Mouse (Mus musculus): ENCODE data around the gene Zfp871. TPM values are rescaled to one million over a fixed set of nuclear protein-coding genes. Genes with fewer than 3 reads are reported as not detected.

Gene Zfp871
- total RNA-seq (2021) = 10 to 100 TPM; 36.0 to 40.5 TPM
- long read RNA-seq, experiment 1, full-length matches to known transcripts = 1 of 1 reads
- long read RNA-seq, experiment 1, partial matches to known transcripts = 0 of 1 reads
- long read RNA-seq, experiment 1, other reads (novel, unspliced or antisense) = 0 of 1 reads
- long read RNA-seq, experiment 2, full-length matches to known transcripts = 3 of 4 reads
- long read RNA-seq, experiment 2, partial matches to known transcripts = 0 of 4 reads
- long read RNA-seq, experiment 2, other reads (novel, unspliced or antisense) = 1 of 4 reads

- intact Hi-C loops (cut with DNase I) = loop anchor here (10.0 kb wide), 1 partner anchor 107 kb away; the partner anchor contains the start of gene Zfp870
- peak; percentile 81 to 86 for DNase-seq
Observed at GRCm38 (mm10) chr17:32788094-32788559, at the start of gene Zfp871. TSS of gene Zfp871 (minus strand) at chr17:32788287.

- no peak for DNase-seq
- intact Hi-C loops (cut with DNase I) = no loop called here
Observed at GRCm38 (mm10) chr17:32830418-32830782, 42.3 kb upstream of the Zfp871 start.

- DNase-seq = peak; percentile 65 to 76
- intact Hi-C loops (cut with DNase I) = no loop called here
Observed at GRCm38 (mm10) chr17:32829540-32830417, 41.7 kb upstream of the Zfp871 start, which contains the start of gene Zfp799. TSS of gene Zfp799 (minus strand) at chr17:32830261.

GRCm38 (mm10) chr17:32816074-32816784, 28.1 kb upstream of the Zfp871 start:
- no peak for DNase-seq
- intact Hi-C loops (cut with DNase I) = no loop called here

GRCm38 (mm10) chr17:32814136-32814535, 26.0 kb upstream of the Zfp871 start:
- DNase-seq = no peak
- intact Hi-C loops (cut with DNase I) = no loop called here

- intact Hi-C loops (cut with DNase I) = no loop called here
- DNase-seq = no peak
Observed at GRCm38 (mm10) chr17:32810648-32811047, 22.6 kb upstream of the Zfp871 start.

- peak in 1 of 2 experiments; percentile 26 for DNase-seq
Observed at GRCm38 (mm10) chr17:32809544-32810374, 21.7 kb upstream of the Zfp871 start, which contains the start of gene Zfp811. TSS of gene Zfp811 (minus strand) at chr17:32809931.

GRCm38 (mm10) chr17:32808921-32809320, 20.8 kb upstream of the Zfp871 start:
- no peak for DNase-seq
- intact Hi-C loops (cut with DNase I) = no loop called here

More at GRCm38 (mm10) chr17:32809544-32810374, 21.7 kb upstream of the Zfp871 start, which contains the start of gene Zfp811:
- intact Hi-C loops (cut with DNase I) = no loop called here

GRCm38 (mm10) chr17:32789244-32789643, 1.2 kb upstream of the Zfp871 start:
- DNase-seq = no peak
- intact Hi-C loops (cut with DNase I) = loop anchor here (10.0 kb wide), 1 partner anchor 106 kb away; the partner anchor contains the start of gene Zfp870

- no peak for DNase-seq
- intact Hi-C loops (cut with DNase I) = loop anchor here (10.0 kb wide), 1 partner anchor 106 kb away; the partner anchor contains the start of gene Zfp870
Observed at GRCm38 (mm10) chr17:32788576-32788975, 489 bp upstream of the Zfp871 start.

GRCm38 (mm10) chr17:32787436-32788093, 522 bp downstream of the Zfp871 start:
- DNase-seq = no peak
- intact Hi-C loops (cut with DNase I) = loop anchor here (10.0 kb wide), 1 partner anchor 107 kb away; the partner anchor contains the start of gene Zfp870

- no peak for DNase-seq
- intact Hi-C loops (cut with DNase I) = loop anchor here (10.0 kb wide), 1 partner anchor 108 kb away; the partner anchor contains the start of gene Zfp870
Observed at GRCm38 (mm10) chr17:32786944-32787343, 1.1 kb downstream of the Zfp871 start.

GRCm38 (mm10) chr17:32785656-32786055, 2.4 kb downstream of the Zfp871 start:
- intact Hi-C loops (cut with DNase I) = loop anchor here (10.0 kb wide), 1 partner anchor 109 kb away; the partner anchor contains the start of gene Zfp870
- no peak for DNase-seq

- intact Hi-C loops (cut with DNase I) = no loop called here
Observed at GRCm38 (mm10) chr17:32777564-32777963, 10.5 kb downstream of the Zfp871 start.

GRCm38 (mm10) chr17:32771213-32771612, 16.9 kb downstream of the Zfp871 start:
- intact Hi-C loops (cut with DNase I) = loop anchor here (5.0 kb wide), 1 partner anchor 181 kb away; no protein-coding TSS in a partner anchor

More at GRCm38 (mm10) chr17:32777564-32777963, 10.5 kb downstream of the Zfp871 start:
- no peak for DNase-seq

GRCm38 (mm10) chr17:32766422-32766821, 21.7 kb downstream of the Zfp871 start:
- intact Hi-C loops (cut with DNase I) = no loop called here
- no peak for DNase-seq

More at GRCm38 (mm10) chr17:32771213-32771612, 16.9 kb downstream of the Zfp871 start:
- peak in 1 of 2 experiments; percentile 16 for DNase-seq

GRCm38 (mm10) chr17:32757331-32757730, 30.8 kb downstream of the Zfp871 start:
- DNase-seq = no peak
- intact Hi-C loops (cut with DNase I) = loop anchor here (10.0 kb wide), 1 partner anchor 107 kb away; no protein-coding TSS in a partner anchor

- intact Hi-C loops (cut with DNase I) = loop anchor here (10.0 kb wide), 1 partner anchor 111 kb away; no protein-coding TSS in a partner anchor
- DNase-seq = peak; percentile 19 to 34
Observed at GRCm38 (mm10) chr17:32753634-32754033, 34.5 kb downstream of the Zfp871 start.

All from heart, postnatal 14 days (tissue).